Mouse (Mus musculus) olfactory bulb, adult 2 months (tissue): ENCODE results near the gene 2310061I04Rik.

Source experiments
- CTCF ChIP-seq: fragments of 200-500 bp; IDR thresholded peaks from 2 replicates; pipeline ENCODE4 v1.5.1; 2012; ENCODE audit warnings: low read depth, mild to moderate bottlenecking, low read length, moderate library complexity; ENCODE audit not compliant: insufficient read depth
- POLR2A ChIP-seq: fragments of 200-500 bp; IDR thresholded peaks from 2 replicates; pipeline ENCODE4 v1.6.1; 2012; ENCODE audit warnings: mild to moderate bottlenecking, low read depth, low read length, moderate library complexity; ENCODE audit not compliant: insufficient read depth

- no peak for TF ChIP-seq CTCF
- TF ChIP-seq POLR2A: no peak
These were observed 22.7 kb upstream of the 2310061I04Rik start for GRCm38 (mm10) chr17:35919864-35920301.
